Mouse (Mus musculus): Measurements from ENCODE around the gene Sox5. TPM values are rescaled to one million over a fixed set of nuclear protein-coding genes. Genes with fewer than 3 reads are reported as not detected.

Gene Sox5
- total and polyA plus RNA-seq, 3 experiments, result 0.08 to 0.47 (median 0.46) TPM

DNA sequence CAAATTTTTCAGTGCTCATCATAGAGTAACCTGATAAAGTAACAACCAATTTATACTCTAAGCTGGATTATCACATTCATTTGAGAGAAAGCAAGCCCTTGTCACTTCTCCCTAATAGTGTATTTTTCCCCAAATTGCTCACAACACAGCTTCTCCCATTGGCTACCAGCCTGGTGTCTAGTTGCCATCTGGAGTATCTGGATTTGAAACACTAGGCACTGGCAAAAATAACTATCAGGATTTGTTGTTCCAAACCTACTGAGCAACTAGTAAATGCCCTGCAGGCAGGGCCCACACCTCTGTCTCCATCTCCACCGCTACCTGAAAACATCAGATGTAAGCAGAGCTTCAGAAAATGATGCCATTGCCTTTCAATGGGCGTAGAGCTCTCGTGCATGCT lies 869.5 kb downstream of the Sox5 start:
- Histone ChIP-seq H3K4me2 (ENCODE audit: insufficient read depth, low read depth, poor library complexity, severe bottlenecking) (no peak overlapping the region), H3K36me3 (replicated peaks in 1 of 2; ENCODE audit: control insufficient read depth in 1 of 2, insufficient read depth in 1 of 2, low read length in 1 of 2) (no peaks in the 10 kb centered on the region), H3K9ac (ENCODE audit: insufficient read depth, low read depth) (no peak overlapping the region), H3K4me3 (replicated peaks in 1 of 3; ENCODE audit: low read depth in 2 of 3, low read length in 2 of 3, poor library complexity in 1 of 3) (no peak overlapping the region), H3K4me1 (ENCODE audit: control insufficient read depth in 1 of 2, insufficient read depth in 2 of 2) (no peaks in the 10 kb centered on the region), H3K9me3 (replicated peaks; ENCODE audit: low read length) (no peaks in the 10 kb centered on the region), H3K27me3 (replicated peaks) (no peaks in the 10 kb centered on the region), H3K79me2 (replicated peaks; ENCODE audit: control insufficient read depth, extremely low read depth, insufficient read depth, poor library complexity, severe bottlenecking) (no peaks in the 10 kb centered on the region), H3K27ac (ENCODE audit: insufficient read depth, low read depth) (no peak overlapping the region)
- dilution Hi-C loops (cut with MboI; ENCODE audit: extremely low pct_ligation_motif_present, extremely low pct_unique_long_range_greater_than_20kb, low sequenced_read_pairs), result no loop called here
- DNase-seq (ENCODE audit: extremely low read depth), result no peak
- in situ Hi-C loops (cut with MboI; ENCODE audit: low pct_ligation_motif_present, low pct_unique_long_range_greater_than_20kb, low sequenced_read_pairs), result no loop called here
- TF ChIP-seq TCF12 (IDR thresholded peaks at IDR 0.05; ENCODE audit: low read depth, low read length) (no peak), ZKSCAN1 (IDR thresholded peaks at IDR 0.05; ENCODE audit: borderline replicate concordance, low read depth, low read length) (no peak), EP300 (IDR thresholded peaks at IDR 0.05; ENCODE audit: low read length) (no peak), MAX (IDR thresholded peaks at IDR 0.05; ENCODE audit: low read length) (no peak), TBP (conservative IDR thresholded peaks at IDR 0.05; ENCODE audit: low read depth, low read length) (no peak), JUND (conservative IDR thresholded peaks at IDR 0.05; ENCODE audit: low read depth, low read length) (no peak), SMC3 (IDR thresholded peaks at IDR 0.05; ENCODE audit: low read depth, low read length) (no peak), MEF2A (IDR thresholded peaks at IDR 0.05; ENCODE audit: borderline replicate concordance, low read depth, low read length) (no peak), GABPA (IDR thresholded peaks at IDR 0.05; ENCODE audit: insufficient replicate concordance, low read depth, low read length) (no peak), ETS1 (conservative IDR thresholded peaks at IDR 0.05; ENCODE audit: low read depth, low read length) (no peak), UBTF (IDR thresholded peaks at IDR 0.05; ENCODE audit: low read depth, low read length) (no peak), ZC3H11A (IDR thresholded peaks at IDR 0.05; ENCODE audit: low read depth, low read length) (no peak), POLR2AphosphoS2 (IDR thresholded peaks at IDR 0.05; ENCODE audit: low read depth, low read length) (no peak), BHLHE40 (IDR thresholded peaks at IDR 0.05; ENCODE audit: low read depth, low read length) (no peak), NRF1 (IDR thresholded peaks at IDR 0.05; ENCODE audit: low read depth, low read length) (no peak), KAT2A (IDR thresholded peaks at IDR 0.05; ENCODE audit: insufficient replicate concordance, low read length) (no peak), HCFC1 (IDR thresholded peaks at IDR 0.05; ENCODE audit: low read depth, low read length) (no peak), ZNF384 (IDR thresholded peaks at IDR 0.05; ENCODE audit: low read depth, low read length) (no peak)

DNA sequence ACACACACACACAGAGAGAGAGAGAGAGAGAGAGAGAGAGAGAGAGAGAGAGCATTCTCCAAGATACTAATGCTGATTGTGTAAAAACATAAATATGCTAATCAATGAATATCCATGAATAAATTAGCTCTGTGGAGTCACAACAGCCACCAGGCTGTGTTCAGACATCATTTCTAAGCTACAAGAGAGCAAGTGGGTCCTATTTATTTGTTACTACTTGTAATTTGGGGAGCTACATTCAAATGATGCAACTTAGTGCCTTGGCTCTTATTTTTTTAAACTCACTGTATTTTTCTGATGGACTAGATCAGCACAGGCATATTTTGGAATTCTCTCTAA lies 877.1 kb downstream of the Sox5 start:
- DNase-seq (ENCODE audit: extremely low read depth), result no peak
- H3K4me3 ChIP-seq (replicated peaks in 1 of 3; ENCODE audit: low read depth in 2 of 3, low read length in 2 of 3, poor library complexity in 1 of 3), result no peak overlapping the region
- no peak overlapping the region for H3K4me2 ChIP-seq (ENCODE audit: insufficient read depth, low read depth, poor library complexity, severe bottlenecking)
- no peaks in the 10 kb centered on the region for H3K27me3 ChIP-seq (replicated peaks)
- H3K9ac ChIP-seq (ENCODE audit: insufficient read depth, low read depth), result no peak overlapping the region
- no peaks in the 10 kb centered on the region for H3K9me3 ChIP-seq (replicated peaks; ENCODE audit: low read length)
- H3K4me1 ChIP-seq (ENCODE audit: control insufficient read depth in 1 of 2, insufficient read depth in 2 of 2), result no peaks in the 10 kb centered on the region
- in situ Hi-C loops (cut with MboI; ENCODE audit: low pct_ligation_motif_present, low pct_unique_long_range_greater_than_20kb, low sequenced_read_pairs) (no loop called here), dilution Hi-C loops (cut with MboI; ENCODE audit: extremely low pct_ligation_motif_present, extremely low pct_unique_long_range_greater_than_20kb, low sequenced_read_pairs) (no loop called here)
- H3K36me3 ChIP-seq (replicated peaks in 1 of 2; ENCODE audit: control insufficient read depth in 1 of 2, insufficient read depth in 1 of 2, low read length in 1 of 2), result no peaks in the 10 kb centered on the region
- TF ChIP-seq HCFC1 (IDR thresholded peaks at IDR 0.05; ENCODE audit: low read depth, low read length), result no peak
- TF ChIP-seq MEF2A (IDR thresholded peaks at IDR 0.05; ENCODE audit: borderline replicate concordance, low read depth, low read length), result no peak
- no peak for TF ChIP-seq MAX (IDR thresholded peaks at IDR 0.05; ENCODE audit: low read length)
- no peak for TF ChIP-seq ELF1 (IDR thresholded peaks at IDR 0.05; ENCODE audit: low read depth, low read length)
- no peak for TF ChIP-seq MXI1 (IDR thresholded peaks at IDR 0.05; ENCODE audit: low read depth, low read length)
- no peak for TF ChIP-seq CTCF (conservative IDR thresholded peaks at IDR 0.05 in 1 of 2, IDR thresholded peaks at IDR 0.05 in 1 of 2; ENCODE audit: low read depth in 2 of 2, low read length in 2 of 2)
- TF ChIP-seq EP300 (IDR thresholded peaks at IDR 0.05; ENCODE audit: low read length), result no peak
- TF ChIP-seq ETS1 (conservative IDR thresholded peaks at IDR 0.05; ENCODE audit: low read depth, low read length), result no peak
- no peak for TF ChIP-seq MAFK (IDR thresholded peaks at IDR 0.05; ENCODE audit: insufficient replicate concordance, low read length)
- TF ChIP-seq JUND (conservative IDR thresholded peaks at IDR 0.05; ENCODE audit: low read depth, low read length), result no peak
- TF ChIP-seq USF2 (conservative IDR thresholded peaks at IDR 0.05; ENCODE audit: low read depth, low read length), result no peak
- TF ChIP-seq ZMIZ1 (IDR thresholded peaks at IDR 0.05; ENCODE audit: low read depth, low read length), result no peak
- no peak for TF ChIP-seq GABPA (IDR thresholded peaks at IDR 0.05; ENCODE audit: insufficient replicate concordance, low read depth, low read length)
- no peak for TF ChIP-seq POLR2AphosphoS2 (IDR thresholded peaks at IDR 0.05; ENCODE audit: low read depth, low read length)
- TF ChIP-seq MAZ (IDR thresholded peaks at IDR 0.05; ENCODE audit: low read depth, low read length), result no peak
- TF ChIP-seq NELFE (IDR thresholded peaks at IDR 0.05; ENCODE audit: low read depth, low read length), result no peak
- no peak for TF ChIP-seq NRF1 (IDR thresholded peaks at IDR 0.05; ENCODE audit: low read depth, low read length)
- no peak overlapping the region for H3K27ac ChIP-seq (ENCODE audit: insufficient read depth, low read depth)
- H3K79me2 ChIP-seq (replicated peaks; ENCODE audit: control insufficient read depth, extremely low read depth, insufficient read depth, poor library complexity, severe bottlenecking), result no peaks in the 10 kb centered on the region

Data from CH12.LX (cell line).